Comparison of ENCODE assay signal across 26 mouse cellular contexts in genomic region chr17:65056059-65056458, GRCm38 (mm10).
"Had no signal": no experiment of that assay in that cellular context is flagged by ENCODE, and none has a peak within 500 bp of the region (broad histone marks: within the 10 kb centered on the region; RNA-seq: fewer than 3 reads in every experiment).

No protein-coding gene starts in this region.

- H3K4me1 ChIP-seq: heart, embryonic 10.5 days; heart, embryonic 12.5 days; hindbrain, embryonic 10.5 days; hindbrain, embryonic 12.5 days; intestine, embryonic 15.5 days; limb, embryonic 13.5 days; liver, embryonic 13.5 days; liver, embryonic 15.5 days had no signal

- H3K27me3 ChIP-seq: heart, embryonic 12.5 days; hindbrain, embryonic 12.5 days; intestine, embryonic 15.5 days; limb, embryonic 13.5 days; liver, embryonic 13.5 days; liver, embryonic 15.5 days had no signal

- H3K27ac ChIP-seq: heart, embryonic 10.5 days; hindbrain, embryonic 10.5 days; hindbrain, embryonic 12.5 days; hindbrain, embryonic 14.5 days; intestine, embryonic 15.5 days; layer of hippocampus, adult 2 months; left cerebral cortex, adult 2 months; limb, embryonic 13.5 days; liver, embryonic 13.5 days; liver, embryonic 15.5 days had no signal

- ATAC-seq: hindbrain, embryonic 16.5 days; inflammation-experienced regulatory T-cells, adult 6 months; intestine, embryonic 15.5 days; intestine, postnatal 0 days; liver, postnatal 0 days had no signal

- H3K9me3 ChIP-seq: heart, embryonic 10.5 days; heart, embryonic 12.5 days; hindbrain, embryonic 10.5 days; intestine, embryonic 15.5 days; limb, embryonic 13.5 days; liver, embryonic 13.5 days; liver, embryonic 15.5 days had no signal

- H3K9ac ChIP-seq: heart, embryonic 12.5 days; hindbrain, embryonic 12.5 days; hindbrain, embryonic 14.5 days; intestine, embryonic 15.5 days; limb, embryonic 13.5 days; liver, embryonic 13.5 days; liver, embryonic 15.5 days; liver, postnatal 0 days had no signal

- H3K36me3 ChIP-seq: heart, embryonic 10.5 days; heart, embryonic 12.5 days; hindbrain, embryonic 10.5 days; hindbrain, embryonic 12.5 days; intestine, embryonic 15.5 days; limb, embryonic 13.5 days; liver, embryonic 13.5 days; liver, embryonic 15.5 days had no signal

- DNase-seq: gastrocnemius, postnatal 10 days; gastrocnemius, postnatal 25 days; heart, postnatal 10 days; heart, postnatal 4 days; kidney, adult 18-20 months; kidney, adult 8-10 months; kidney, postnatal 10 days; kidney, postnatal 25 days; kidney, postnatal 4 days; liver; liver, embryonic 13.5 days; liver, postnatal 0 days had no signal

- H3K4me2 ChIP-seq: heart, embryonic 12.5 days; hindbrain, embryonic 12.5 days; hindbrain, embryonic 14.5 days; intestine, embryonic 15.5 days; limb, embryonic 13.5 days; liver, embryonic 11.5 days; liver, embryonic 13.5 days; liver, embryonic 15.5 days had no signal

- H3K4me3 ChIP-seq: heart, embryonic 10.5 days; heart, embryonic 12.5 days; hindbrain, embryonic 10.5 days; hindbrain, embryonic 12.5 days; intestine, embryonic 15.5 days; layer of hippocampus, adult 2 months; left cerebral cortex, adult 2 months; limb, embryonic 13.5 days; liver, embryonic 13.5 days; liver, embryonic 15.5 days had no signal
